Mouse (Mus musculus) CH12.LX (cell line): Measurements from ENCODE around the gene Anks1b.

Experiments
- CTCF ChIP-seq, 2 experiments: IDR thresholded peaks in 1 of 2; conservative IDR thresholded peaks in 1 of 2; 2 replicates each; pipeline ENCODE4 v1.5.1; 2011 to 2012; ENCODE audit warnings: low read depth in 2 of 2, low read length in 2 of 2, improper control_type of control experiment in 1 of 2, inconsistent platforms in 1 of 2, mild to moderate bottlenecking in 1 of 2, moderate library complexity in 1 of 2
- EP300 ChIP-seq: IDR thresholded peaks from 2 replicates; pipeline ENCODE4 v1.6.1; 2011; ENCODE audit warnings: low read length, improper control_type of control experiment
- MAX ChIP-seq: IDR thresholded peaks from 2 replicates; pipeline ENCODE4 v1.6.1; 2011; ENCODE audit warnings: low read length, improper control_type of control experiment
- MAZ ChIP-seq: IDR thresholded peaks from 2 replicates; pipeline ENCODE4 v1.6.1; 2012; ENCODE audit warnings: low read depth, mild to moderate bottlenecking, inconsistent platforms, low read length, improper control_type of control experiment, moderate library complexity
- SMC3 ChIP-seq: IDR thresholded peaks from 2 replicates; pipeline ENCODE4 v1.6.1; 2011; ENCODE audit warnings: low read depth, low read length, improper control_type of control experiment

DNA sequence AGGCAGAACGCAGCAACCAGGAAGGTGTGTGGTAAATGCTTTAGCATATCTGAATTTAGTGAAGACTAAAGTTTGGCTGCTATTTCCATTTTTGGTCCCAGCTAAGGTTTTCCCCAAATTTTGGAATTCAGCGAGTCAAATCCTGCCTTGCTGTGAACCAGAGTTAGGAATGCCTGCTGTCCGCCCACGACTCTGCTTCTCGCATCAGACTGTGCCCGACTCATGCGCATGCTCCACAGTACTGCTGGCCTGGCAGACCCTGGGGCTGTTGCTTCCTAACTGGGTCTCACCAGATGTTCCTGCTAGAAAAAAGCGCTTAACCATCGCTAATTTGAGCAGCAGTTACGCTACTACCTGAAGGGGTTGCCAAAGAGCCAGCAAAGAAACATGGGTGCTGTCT is 801.1 kb downstream of the Anks1b start:
- TF ChIP-seq CTCF (conservative IDR thresholded peaks at IDR 0.05 in 1 of 2, IDR thresholded peaks at IDR 0.05 in 1 of 2; ENCODE audit: low read depth in 2 of 2, low read length in 2 of 2) (no peak), MAX (no peak), MAZ (no peak), SMC3 (no peak), EP300 (no peak)
